Mouse (Mus musculus): ENCODE measurements around the gene Thra. TPM values are rescaled to one million over a fixed set of nuclear protein-coding genes. Genes with fewer than 3 reads are reported as not detected.

Thra gene
- total and polyA plus RNA-seq, 3 experiments, result 89.4 to 105 (median 103) TPM

- 37% methylated on average over 9 of the region's 9 CpGs for WGBS
- peak; percentile 53 to 55 for DNase-seq
- Histone ChIP-seq H3K79me2 (replicated peaks; ENCODE audit: control insufficient read depth, insufficient read depth, low read length) (no peaks in the 10 kb centered on the region), H3K9ac (ENCODE audit: low read depth, low read length) (no peak overlapping the region), H3K4me1 (ENCODE audit: control insufficient read depth, insufficient read depth, low read length) (peaks cover 28% of the 10 kb centered on the region), H3K27me3 (ENCODE audit: control insufficient read depth, insufficient read depth, low read length) (no peaks in the 10 kb centered on the region), H3K27ac (peak overlapping the region; percentile 26; the same call in 1 of the 2 replicates), H3K4me3 (no peak overlapping the region), H3K36me3 (ENCODE audit: control insufficient read depth, insufficient read depth, low read length) (peaks cover 41% of the 10 kb centered on the region)
- intact Hi-C loops (cut with DNase I), result no loop called here
- TF ChIP-seq POLR2A (IDR thresholded peaks at IDR 0.05; ENCODE audit: insufficient read depth, low read depth, low read length) (peak; percentile 70), EP300 (IDR thresholded peaks at IDR 0.05; ENCODE audit: insufficient read depth, low read depth, low read length) (no peak; the same call in 1 of the 2 replicates), CTCF (IDR thresholded peaks at IDR 0.05) (no peak)
Observed at GRCm38 (mm10) chr11:98767276-98767675, 26.8 kb downstream of the Thra start.

- 24% methylated on average over 4 of the region's 4 CpGs for WGBS
- H3K4me1 ChIP-seq (ENCODE audit: control insufficient read depth, insufficient read depth, low read length), result peaks cover 28% of the 10 kb centered on the region
- H3K79me2 ChIP-seq (replicated peaks; ENCODE audit: control insufficient read depth, insufficient read depth, low read length), result no peaks in the 10 kb centered on the region
- no peak overlapping the region for H3K9ac ChIP-seq (ENCODE audit: low read depth, low read length)
- peaks cover 41% of the 10 kb centered on the region for H3K36me3 ChIP-seq (ENCODE audit: control insufficient read depth, insufficient read depth, low read length)
- H3K4me3 ChIP-seq, result no peak overlapping the region
- intact Hi-C loops (cut with DNase I), result loop anchor here (2.0 kb wide), 1 partner anchor 17 kb away; no protein-coding TSS in a partner anchor
- TF ChIP-seq EP300 (IDR thresholded peaks at IDR 0.05; ENCODE audit: insufficient read depth, low read depth, low read length) (no peak), POLR2A (IDR thresholded peaks at IDR 0.05; ENCODE audit: insufficient read depth, low read depth, low read length) (no peak), CTCF (IDR thresholded peaks at IDR 0.05) (no peak)
- peak overlapping the region; percentile 100 for H3K27ac ChIP-seq
- no peaks in the 10 kb centered on the region for H3K27me3 ChIP-seq (ENCODE audit: control insufficient read depth, insufficient read depth, low read length)
- no peak for DNase-seq
Observed at GRCm38 (mm10) chr11:98767713-98768112, 27.3 kb downstream of the Thra start.

- Histone ChIP-seq H3K36me3 (ENCODE audit: control insufficient read depth, insufficient read depth, low read length) (peaks cover 41% of the 10 kb centered on the region), H3K27me3 (ENCODE audit: control insufficient read depth, insufficient read depth, low read length) (no peaks in the 10 kb centered on the region), H3K4me1 (ENCODE audit: control insufficient read depth, insufficient read depth, low read length) (peaks cover 28% of the 10 kb centered on the region), H3K79me2 (replicated peaks; ENCODE audit: control insufficient read depth, insufficient read depth, low read length) (no peaks in the 10 kb centered on the region), H3K27ac (peak overlapping the region; percentile 100), H3K9ac (ENCODE audit: low read depth, low read length) (peak overlapping the region; percentile 70), H3K4me3 (peak overlapping the region; percentile 32; the same call in 1 of the 2 replicates)
- intact Hi-C loops (cut with DNase I), result loop anchor here (2.0 kb wide), 1 partner anchor 18 kb away; no protein-coding TSS in a partner anchor
- WGBS, result 33% methylated on average over 39 of the region's 39 CpGs
- peak; percentile 71 to 73 for DNase-seq
- TF ChIP-seq EP300 (IDR thresholded peaks at IDR 0.05; ENCODE audit: insufficient read depth, low read depth, low read length), result peak; percentile 78
- no peak for TF ChIP-seq CTCF (IDR thresholded peaks at IDR 0.05)
- TF ChIP-seq POLR2A (IDR thresholded peaks at IDR 0.05; ENCODE audit: insufficient read depth, low read depth, low read length), result peak; percentile 51
Observed at GRCm38 (mm10) chr11:98768127-98769006, 27.9 kb downstream of the Thra start.

GRCm38 (mm10) chr11:98769007-98769954 lies 28.8 kb downstream of the Thra start:
- DNase-seq, result peak; percentile 29 to 52
- Histone ChIP-seq H3K4me3 (no peak overlapping the region), H3K9ac (ENCODE audit: low read depth, low read length) (peak overlapping the region; percentile 35), H3K27me3 (ENCODE audit: control insufficient read depth, insufficient read depth, low read length) (no peaks in the 10 kb centered on the region), H3K36me3 (ENCODE audit: control insufficient read depth, insufficient read depth, low read length) (peaks cover 41% of the 10 kb centered on the region), H3K79me2 (replicated peaks; ENCODE audit: control insufficient read depth, insufficient read depth, low read length) (no peaks in the 10 kb centered on the region), H3K4me1 (ENCODE audit: control insufficient read depth, insufficient read depth, low read length) (peaks cover 26% of the 10 kb centered on the region), H3K27ac (peak overlapping the region; percentile 100)
- intact Hi-C loops (cut with DNase I), result loop anchor here (2.0 kb wide), 1 partner anchor 18 kb away; no protein-coding TSS in a partner anchor
- WGBS, result 60% methylated on average over 25 of the region's 25 CpGs
- TF ChIP-seq CTCF (IDR thresholded peaks at IDR 0.05), result no peak
- 0 out of 2 replicates have a peak, but pooled peaks have one; percentile 42 for TF ChIP-seq EP300 (IDR thresholded peaks at IDR 0.05; ENCODE audit: insufficient read depth, low read depth, low read length)
- peak; percentile 8 for TF ChIP-seq POLR2A (IDR thresholded peaks at IDR 0.05; ENCODE audit: insufficient read depth, low read depth, low read length)

- 56% methylated on average over 26 of the region's 26 CpGs for WGBS
- TF ChIP-seq EP300 (IDR thresholded peaks at IDR 0.05; ENCODE audit: insufficient read depth, low read depth, low read length), result no peak
- 0 out of 2 replicates have a peak, but pooled peaks have one; percentile 19 for TF ChIP-seq POLR2A (IDR thresholded peaks at IDR 0.05; ENCODE audit: insufficient read depth, low read depth, low read length)
- peak; percentile 47 to 53 for DNase-seq
- Histone ChIP-seq H3K4me3 (no peak overlapping the region), H3K27me3 (ENCODE audit: control insufficient read depth, insufficient read depth, low read length) (no peaks in the 10 kb centered on the region), H3K27ac (peak overlapping the region; percentile 100), H3K9ac (ENCODE audit: low read depth, low read length) (0 out of 2 replicates have a peak overlapping the region, but pooled peaks have one; percentile 11), H3K79me2 (replicated peaks; ENCODE audit: control insufficient read depth, insufficient read depth, low read length) (no peaks in the 10 kb centered on the region), H3K4me1 (ENCODE audit: control insufficient read depth, insufficient read depth, low read length) (peaks cover 24% of the 10 kb centered on the region), H3K36me3 (ENCODE audit: control insufficient read depth, insufficient read depth, low read length) (peaks cover 39% of the 10 kb centered on the region)
- intact Hi-C loops (cut with DNase I), result no loop called here
Observed at GRCm38 (mm10) chr11:98770096-98770975, 29.9 kb downstream of the Thra start.
